Mouse (Mus musculus) lung, adult 2 months (tissue): ENCODE measurements around the gene Naaa.

Experiments
- CTCF ChIP-seq: fragments of 200-500 bp; IDR thresholded peaks from 2 replicates; pipeline ENCODE4 v1.5.1; 2011; ENCODE audit warnings: mild to moderate bottlenecking, low read length, control low read depth; ENCODE audit not compliant: insufficient read depth
- POLR2A ChIP-seq: fragments of 200-500 bp; IDR thresholded peaks from 2 replicates; pipeline ENCODE4 v1.6.1; 2011; ENCODE audit warnings: low read depth, mild to moderate bottlenecking, control low read depth, low read length, borderline replicate concordance; ENCODE audit errors: extremely low read depth

DNA sequence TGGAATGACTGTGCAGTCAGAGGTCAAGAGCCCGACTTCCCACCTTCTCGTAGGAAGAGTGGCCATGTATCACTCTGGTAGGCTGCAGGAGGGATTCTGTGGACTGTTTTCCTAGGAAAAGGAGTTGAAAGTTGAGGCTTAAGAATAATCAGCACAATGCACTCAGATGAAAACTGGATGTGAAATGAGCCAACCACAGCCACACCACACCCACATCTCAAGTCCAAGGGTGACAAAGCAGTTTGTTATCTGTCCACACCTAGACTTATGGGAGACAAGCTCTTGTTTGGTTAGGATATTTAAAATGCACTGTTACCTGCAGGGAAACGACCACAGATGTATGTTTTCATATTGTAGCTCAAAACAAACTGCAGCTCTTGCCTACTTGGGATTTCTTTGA lies 5.1 kb upstream of the Naaa start:
- no peak for TF ChIP-seq POLR2A
- no peak for TF ChIP-seq CTCF
